Mouse (Mus musculus): Measurements from ENCODE around the gene 1700022I11Rik. TPM values are rescaled to one million over a fixed set of nuclear protein-coding genes. Genes with fewer than 3 reads are reported as not detected.

Gene 1700022I11Rik
- polyA plus RNA-seq, 1 experiment = 22.4 TPM

GRCm38 (mm10) chr4:42945445-42945844, 24.0 kb upstream of the 1700022I11Rik start:
- no peak overlapping the region for H3K27ac ChIP-seq (ENCODE audit: control insufficient read depth, insufficient read depth, low read depth, low read length)

GRCm38 (mm10) chr4:42945952-42946351, 23.5 kb upstream of the 1700022I11Rik start:
- no peaks in the 10 kb centered on the region for H3K36me3 ChIP-seq (ENCODE audit: control insufficient read depth, insufficient read depth, low read length)
- TF ChIP-seq CTCF (IDR thresholded peaks at IDR 0.05; ENCODE audit: control insufficient read depth, insufficient read depth, insufficient replicate concordance, low read depth, low read length) = no peak
- TF ChIP-seq POLR2A (IDR thresholded peaks at IDR 0.05; ENCODE audit: control insufficient read depth, low read depth, low read length) = no peak
- no peak overlapping the region for H3K4me3 ChIP-seq (ENCODE audit: control insufficient read depth, low read depth, low read length)
- H3K27me3 ChIP-seq (ENCODE audit: control insufficient read depth, insufficient read depth, low read length) = no peaks in the 10 kb centered on the region
- peaks cover 23% of the 10 kb centered on the region for H3K4me1 ChIP-seq (ENCODE audit: control insufficient read depth, insufficient read depth, low read length)
- no peak overlapping the region for H3K27ac ChIP-seq (ENCODE audit: control insufficient read depth, insufficient read depth, low read depth, low read length)

More at GRCm38 (mm10) chr4:42945445-42945844, 24.0 kb upstream of the 1700022I11Rik start:
- Histone ChIP-seq H3K36me3 (ENCODE audit: control insufficient read depth, insufficient read depth, low read length) (no peaks in the 10 kb centered on the region), H3K4me1 (ENCODE audit: control insufficient read depth, insufficient read depth, low read length) (peaks cover 20% of the 10 kb centered on the region), H3K4me3 (ENCODE audit: control insufficient read depth, low read depth, low read length) (no peak overlapping the region), H3K27me3 (ENCODE audit: control insufficient read depth, insufficient read depth, low read length) (no peaks in the 10 kb centered on the region)
- no peak for TF ChIP-seq CTCF (IDR thresholded peaks at IDR 0.05; ENCODE audit: control insufficient read depth, insufficient read depth, insufficient replicate concordance, low read depth, low read length)
- TF ChIP-seq POLR2A (IDR thresholded peaks at IDR 0.05; ENCODE audit: control insufficient read depth, low read depth, low read length) = no peak

- H3K4me3 ChIP-seq (ENCODE audit: control insufficient read depth, low read depth, low read length) = no peak overlapping the region
- H3K36me3 ChIP-seq (ENCODE audit: control insufficient read depth, insufficient read depth, low read length) = no peaks in the 10 kb centered on the region
- no peak overlapping the region for H3K27ac ChIP-seq (ENCODE audit: control insufficient read depth, insufficient read depth, low read depth, low read length)
- H3K4me1 ChIP-seq (ENCODE audit: control insufficient read depth, insufficient read depth, low read length) = peaks cover 23% of the 10 kb centered on the region
- no peaks in the 10 kb centered on the region for H3K27me3 ChIP-seq (ENCODE audit: control insufficient read depth, insufficient read depth, low read length)
- no peak for TF ChIP-seq POLR2A (IDR thresholded peaks at IDR 0.05; ENCODE audit: control insufficient read depth, low read depth, low read length)
Observed at GRCm38 (mm10) chr4:42946733-42947290, 22.6 kb upstream of the 1700022I11Rik start.

GRCm38 (mm10) chr4:42948527-42948926, 20.9 kb upstream of the 1700022I11Rik start:
- TF ChIP-seq POLR2A (IDR thresholded peaks at IDR 0.05; ENCODE audit: control insufficient read depth, low read depth, low read length) (no peak), CTCF (IDR thresholded peaks at IDR 0.05; ENCODE audit: control insufficient read depth, insufficient read depth, insufficient replicate concordance, low read depth, low read length) (no peak)
- no peak overlapping the region for H3K27ac ChIP-seq (ENCODE audit: control insufficient read depth, insufficient read depth, low read depth, low read length)
- H3K36me3 ChIP-seq (ENCODE audit: control insufficient read depth, insufficient read depth, low read length) = no peaks in the 10 kb centered on the region
- H3K27me3 ChIP-seq (ENCODE audit: control insufficient read depth, insufficient read depth, low read length) = no peaks in the 10 kb centered on the region
- no peak overlapping the region for H3K4me3 ChIP-seq (ENCODE audit: control insufficient read depth, low read depth, low read length)
- peaks cover 28% of the 10 kb centered on the region for H3K4me1 ChIP-seq (ENCODE audit: control insufficient read depth, insufficient read depth, low read length)

GRCm38 (mm10) chr4:42949051-42949675, 20.2 kb upstream of the 1700022I11Rik start:
- Histone ChIP-seq H3K27me3 (ENCODE audit: control insufficient read depth, insufficient read depth, low read length) (no peaks in the 10 kb centered on the region), H3K27ac (ENCODE audit: control insufficient read depth, insufficient read depth, low read depth, low read length) (peak overlapping the region; percentile 66), H3K4me1 (ENCODE audit: control insufficient read depth, insufficient read depth, low read length) (peaks cover 32% of the 10 kb centered on the region), H3K36me3 (ENCODE audit: control insufficient read depth, insufficient read depth, low read length) (no peaks in the 10 kb centered on the region), H3K4me3 (ENCODE audit: control insufficient read depth, low read depth, low read length) (peak overlapping the region; percentile 95)
- TF ChIP-seq POLR2A (IDR thresholded peaks at IDR 0.05; ENCODE audit: control insufficient read depth, low read depth, low read length) (no peak), CTCF (IDR thresholded peaks at IDR 0.05; ENCODE audit: control insufficient read depth, insufficient read depth, insufficient replicate concordance, low read depth, low read length) (no peak)

- H3K27me3 ChIP-seq (ENCODE audit: control insufficient read depth, insufficient read depth, low read length) = no peaks in the 10 kb centered on the region
- H3K27ac ChIP-seq (ENCODE audit: control insufficient read depth, insufficient read depth, low read depth, low read length) = peak within 1 kb of the TSS; percentile 83
- no peaks in the 10 kb centered on the region for H3K36me3 ChIP-seq (ENCODE audit: control insufficient read depth, insufficient read depth, low read length)
- TF ChIP-seq CTCF (IDR thresholded peaks at IDR 0.05; ENCODE audit: control insufficient read depth, insufficient read depth, insufficient replicate concordance, low read depth, low read length) = no peak
- TF ChIP-seq POLR2A (IDR thresholded peaks at IDR 0.05; ENCODE audit: control insufficient read depth, low read depth, low read length) = peak; percentile 58; the same call in 1 of the 2 replicates
- peaks cover 32% of the 10 kb centered on the region for H3K4me1 ChIP-seq (ENCODE audit: control insufficient read depth, insufficient read depth, low read length)
- peak within 1 kb of the TSS; percentile 95 for H3K4me3 ChIP-seq (ENCODE audit: control insufficient read depth, low read depth, low read length)
Observed at GRCm38 (mm10) chr4:42949676-42950051, 19.7 kb upstream of the 1700022I11Rik start, which contains the start of gene Dnajb5. Gene Dnajb5, plus strand, starts transcription at chr4:42949814.

GRCm38 (mm10) chr4:42950065-42950558, 19.3 kb upstream of the 1700022I11Rik start:
- TF ChIP-seq CTCF (IDR thresholded peaks at IDR 0.05; ENCODE audit: control insufficient read depth, insufficient read depth, insufficient replicate concordance, low read depth, low read length) (no peak), POLR2A (IDR thresholded peaks at IDR 0.05; ENCODE audit: control insufficient read depth, low read depth, low read length) (no peak)
- peaks cover 32% of the 10 kb centered on the region for H3K4me1 ChIP-seq (ENCODE audit: control insufficient read depth, insufficient read depth, low read length)
- peak overlapping the region; percentile 83; the same call in 1 of the 2 replicates for H3K27ac ChIP-seq (ENCODE audit: control insufficient read depth, insufficient read depth, low read depth, low read length)
- no peaks in the 10 kb centered on the region for H3K36me3 ChIP-seq (ENCODE audit: control insufficient read depth, insufficient read depth, low read length)
- H3K27me3 ChIP-seq (ENCODE audit: control insufficient read depth, insufficient read depth, low read length) = no peaks in the 10 kb centered on the region
- peak overlapping the region; percentile 95 for H3K4me3 ChIP-seq (ENCODE audit: control insufficient read depth, low read depth, low read length)

Measured in testis, adult 2 months (tissue).